Comparison of ENCODE assay signal across 7 mouse cellular contexts in genomic region chr3:153148887-153149286, GRCm38 (mm10).
DNase-seq lines count a peak whose midpoint lies in the region.

No protein-coding gene starts in this region.

- peak; percentile 18 to 62 for DNase-seq in spleen, postnatal 4 days (ENCODE audit: low spot score in 2 of 2)
- DNase-seq in spleen, postnatal 14 days (ENCODE audit: low spot score in 2 of 2), result no peak
- peak; percentile 52 for DNase-seq in embryo, embryonic 10.5 days (ENCODE audit: low spot score)
- DNase-seq in kidney, postnatal 4 days, result peak; percentile 51 to 62
- DNase-seq in retina, embryonic 14.5 days (ENCODE audit: low spot score), result peak; percentile 12
- DNase-seq in frontal cortex, postnatal 36 days (ENCODE audit: low spot score in 2 of 2), result no peak
- no peak for DNase-seq in heart, postnatal 25 days (ENCODE audit: low spot score)

- intact Hi-C loops in heart, postnatal 25 days (cut with DNase I), result no loop called here

Comparison
In these comparisons a context has a peak if more than half of its experiments do, and no peak if none do; other contexts are left out.
1. DNase-seq: peak in spleen, postnatal 4 days (2 of 2), embryo, embryonic 10.5 days (single experiment), kidney, postnatal 4 days (2 of 2) and retina, embryonic 14.5 days (single experiment); none in spleen, postnatal 14 days (0 of 2), frontal cortex, postnatal 36 days (0 of 2) and heart, postnatal 25 days (single experiment).